Mouse (Mus musculus) intestine, embryonic 15.5 days (tissue): ENCODE measurements at regions not wholly inside any gene's neighbourhood (a gene's known extent, or its start where the extent isn't known, plus 50 kb on each side); places are given as distances from the start of the nearest gene placed in this dataset.
A peak's percentile ranks its signal among the peaks of the same experiment; 100 is the strongest.

ENCODE experiments used
- ATAC-seq: fragments of 200-750 bp; cut with Nextera tagmentation; 2 replicates; pipeline ENCODE4 v1.8.0; 2017; ENCODE audit warnings: moderate TSS enrichment, moderate library complexity
- H3K27ac ChIP-seq: fragments of 300-500 bp; sonication (generic); 2 replicates; pipeline ENCODE4 v1.5.1; 2015; ENCODE audit warnings: mild to moderate bottlenecking, inconsistent platforms
- H3K27me3 ChIP-seq: fragments of 300-500 bp; sonication (generic); replicated peaks from 2 replicates; pipeline ENCODE4 v1.6.1; 2015; ENCODE audit warnings: inconsistent platforms
- H3K36me3 ChIP-seq: fragments of 300-500 bp; sonication (generic); 2 replicates; pipeline ENCODE4 v1.6.1; 2015; ENCODE audit warnings: inconsistent platforms
- H3K4me1 ChIP-seq: fragments of 300-500 bp; sonication (generic); replicated peaks from 2 replicates; pipeline ENCODE4 v1.6.1; 2015; ENCODE audit warnings: inconsistent platforms
- H3K4me2 ChIP-seq: fragments of 300-500 bp; sonication (generic); replicated peaks from 2 replicates; pipeline ENCODE4 v1.6.1; 2015; ENCODE audit warnings: mild to moderate bottlenecking, inconsistent platforms
- H3K4me3 ChIP-seq: fragments of 300-500 bp; sonication (generic); replicated peaks from 2 replicates; pipeline ENCODE4 v1.5.1; 2015; ENCODE audit warnings: inconsistent platforms
- H3K9ac ChIP-seq: fragments of 300-500 bp; sonication (generic); 2 replicates; pipeline ENCODE4 v1.6.1; 2015; ENCODE audit warnings: inconsistent platforms
- H3K9me3 ChIP-seq: fragments of 300-500 bp; sonication (generic); 2 replicates; pipeline ENCODE4 v1.6.1; 2016; ENCODE audit warnings: inconsistent platforms
- WGBS: fragments of 180-500 bp; shearing (Covaris S2); methylation state at CpG from one replicate; pipeline ENCODE4 v1.1.7; 2015; 5-methylcytosine and 5-hydroxymethylcytosine counted together

GRCm38 (mm10) chr14:103938937-103939336 is 94.7 kb upstream of the Ednrb start:
- H3K4me2 ChIP-seq, result no peak overlapping the region
- 90% methylated on average over 5 of the region's 5 CpGs for WGBS
- no peak for ATAC-seq
- H3K27me3 ChIP-seq, result no peaks in the 10 kb centered on the region
- H3K4me1 ChIP-seq, result no peaks in the 10 kb centered on the region
- H3K27ac ChIP-seq, result no peak overlapping the region
- H3K9ac ChIP-seq, result no peak overlapping the region
- no peaks in the 10 kb centered on the region for H3K36me3 ChIP-seq
- no peaks in the 10 kb centered on the region for H3K9me3 ChIP-seq
- H3K4me3 ChIP-seq, result no peak overlapping the region

DNA sequence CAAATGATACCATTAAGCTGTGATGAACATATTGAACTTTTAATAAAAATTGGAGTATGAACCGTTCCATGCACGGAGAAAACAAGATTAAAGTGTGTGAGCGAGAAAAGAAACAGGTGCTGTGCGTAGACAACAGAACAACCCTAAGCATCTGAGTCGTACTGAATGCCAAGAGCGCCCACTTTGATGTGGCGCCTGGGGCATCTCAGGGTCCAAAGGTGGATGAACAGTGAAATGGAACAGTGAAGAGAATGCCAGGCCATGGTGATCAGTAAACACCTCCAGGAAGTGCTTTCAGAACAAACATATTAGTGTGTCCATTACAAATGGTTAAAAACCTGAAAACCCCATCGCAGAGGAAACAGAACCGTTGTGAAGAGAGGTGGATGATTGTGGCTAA is 94.0 kb upstream of the Ednrb start:
- 87% methylated on average over 9 of the region's 9 CpGs for WGBS
- H3K9me3 ChIP-seq, result no peaks in the 10 kb centered on the region
- no peak overlapping the region for H3K4me3 ChIP-seq
- no peaks in the 10 kb centered on the region for H3K4me1 ChIP-seq
- no peaks in the 10 kb centered on the region for H3K36me3 ChIP-seq
- H3K27me3 ChIP-seq, result no peaks in the 10 kb centered on the region
- H3K9ac ChIP-seq, result no peak overlapping the region
- H3K27ac ChIP-seq, result no peak overlapping the region
- ATAC-seq, result no peak
- H3K4me2 ChIP-seq, result no peak overlapping the region

DNA sequence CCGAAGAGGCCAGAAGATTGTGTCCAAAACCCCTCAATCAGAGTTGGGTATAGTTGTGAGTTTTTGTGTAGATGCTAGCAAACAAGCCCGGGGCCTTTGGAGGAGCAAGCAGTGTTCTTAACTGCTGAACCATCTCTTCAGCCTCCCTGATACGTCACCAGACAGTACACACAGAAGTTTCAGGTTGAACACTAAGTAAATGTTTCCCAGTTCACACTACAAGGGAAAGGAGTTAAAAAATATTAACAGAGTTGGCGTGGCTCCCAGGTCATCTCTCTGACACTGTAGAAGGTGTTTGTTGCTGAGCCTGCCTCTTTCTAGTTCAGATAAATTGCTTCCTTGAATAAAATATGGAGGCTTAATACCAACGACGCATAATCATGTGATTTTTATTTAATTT is 93.5 kb upstream of the Ednrb start:
- Histone ChIP-seq H3K4me3 (no peak overlapping the region), H3K9me3 (no peaks in the 10 kb centered on the region), H3K36me3 (no peaks in the 10 kb centered on the region), H3K27me3 (no peaks in the 10 kb centered on the region), H3K4me1 (no peaks in the 10 kb centered on the region), H3K27ac (no peak overlapping the region), H3K4me2 (no peak overlapping the region), H3K9ac (no peak overlapping the region)
- no peak for ATAC-seq
- WGBS, result 82% methylated on average over 6 of the region's 6 CpGs

DNA sequence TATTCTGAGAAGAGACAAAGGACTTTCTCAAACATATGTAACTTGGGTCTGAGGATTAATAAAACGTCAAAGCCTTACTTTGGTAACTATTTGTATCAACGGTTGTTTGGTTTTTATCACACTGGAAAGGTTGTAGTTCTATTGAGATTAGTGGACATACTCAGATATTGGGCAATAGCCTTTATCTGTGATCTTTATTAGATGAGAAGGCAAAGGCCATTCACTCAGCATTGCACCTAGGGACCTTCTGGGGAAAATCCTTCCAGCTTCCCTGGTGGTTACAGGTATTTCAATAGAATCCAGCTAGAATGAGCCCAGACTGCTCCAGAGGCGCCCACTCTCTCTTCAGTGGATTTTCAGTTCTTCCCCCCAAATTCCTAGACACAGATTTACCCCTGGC is 89.6 kb upstream of the Ednrb start:
- Histone ChIP-seq H3K4me1 (no peaks in the 10 kb centered on the region), H3K4me3 (no peak overlapping the region), H3K36me3 (no peaks in the 10 kb centered on the region), H3K27me3 (no peaks in the 10 kb centered on the region), H3K9me3 (no peaks in the 10 kb centered on the region), H3K27ac (no peak overlapping the region), H3K4me2 (no peak overlapping the region), H3K9ac (no peak overlapping the region)
- ATAC-seq, result peak; percentile 91
- WGBS, result 53% methylated on average over 3 of the region's 3 CpGs

- no peaks in the 10 kb centered on the region for H3K4me1 ChIP-seq
- no peak overlapping the region for H3K4me3 ChIP-seq
- H3K9ac ChIP-seq, result no peak overlapping the region
- no peak overlapping the region for H3K27ac ChIP-seq
- no peaks in the 10 kb centered on the region for H3K27me3 ChIP-seq
- 72% methylated on average over 7 of the region's 7 CpGs for WGBS
- H3K36me3 ChIP-seq, result no peaks in the 10 kb centered on the region
- no peaks in the 10 kb centered on the region for H3K9me3 ChIP-seq
- H3K4me2 ChIP-seq, result no peak overlapping the region
- ATAC-seq, result no peak
Measured at GRCm38 (mm10) chr14:103932170-103932569, 88.0 kb upstream of the Ednrb start.

GRCm38 (mm10) chr14:103929734-103930364 is 85.6 kb upstream of the Ednrb start:
- Histone ChIP-seq H3K27ac (no peak overlapping the region), H3K4me2 (no peak overlapping the region), H3K36me3 (no peaks in the 10 kb centered on the region), H3K9ac (no peak overlapping the region), H3K9me3 (no peaks in the 10 kb centered on the region), H3K27me3 (no peaks in the 10 kb centered on the region), H3K4me3 (no peak overlapping the region), H3K4me1 (no peaks in the 10 kb centered on the region)
- WGBS, result 90% methylated on average over 11 of the region's 11 CpGs
- ATAC-seq, result no peak

DNA sequence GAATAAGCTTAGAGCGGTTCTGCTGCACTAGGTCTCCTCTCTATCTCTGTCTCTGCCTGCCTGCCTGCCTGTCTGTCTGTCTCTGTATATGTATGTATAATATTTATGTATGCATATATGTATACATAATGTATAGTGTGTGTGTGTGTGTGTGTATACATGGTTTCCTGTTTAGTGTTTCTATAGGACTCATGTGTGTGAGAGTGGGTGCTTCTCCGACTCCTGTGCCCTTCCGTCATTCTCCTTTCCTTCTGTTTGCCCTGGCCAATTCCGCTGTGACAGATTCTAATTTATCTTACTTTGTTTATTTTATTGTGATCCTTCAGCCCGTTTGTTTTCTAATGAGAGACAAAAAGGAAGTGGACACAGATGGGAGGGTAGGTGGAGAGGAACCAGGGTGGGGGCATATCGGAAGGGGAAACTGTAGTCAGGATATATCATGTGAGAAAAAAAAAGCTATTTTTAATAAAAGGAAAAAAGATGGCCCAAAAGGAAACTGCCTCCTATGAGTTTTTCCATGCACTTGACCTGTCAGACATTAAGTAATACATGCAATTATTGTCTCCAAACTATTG is 85.0 kb upstream of the Ednrb start:
- Histone ChIP-seq H3K4me3 (no peak overlapping the region), H3K9ac (no peak overlapping the region), H3K4me2 (no peak overlapping the region), H3K27me3 (no peaks in the 10 kb centered on the region), H3K36me3 (no peaks in the 10 kb centered on the region), H3K27ac (no peak overlapping the region; the same call in 1 of the 2 replicates), H3K9me3 (no peaks in the 10 kb centered on the region), H3K4me1 (no peaks in the 10 kb centered on the region)
- 46% methylated on average over 6 of the region's 6 CpGs for WGBS
- ATAC-seq, result no peak

DNA sequence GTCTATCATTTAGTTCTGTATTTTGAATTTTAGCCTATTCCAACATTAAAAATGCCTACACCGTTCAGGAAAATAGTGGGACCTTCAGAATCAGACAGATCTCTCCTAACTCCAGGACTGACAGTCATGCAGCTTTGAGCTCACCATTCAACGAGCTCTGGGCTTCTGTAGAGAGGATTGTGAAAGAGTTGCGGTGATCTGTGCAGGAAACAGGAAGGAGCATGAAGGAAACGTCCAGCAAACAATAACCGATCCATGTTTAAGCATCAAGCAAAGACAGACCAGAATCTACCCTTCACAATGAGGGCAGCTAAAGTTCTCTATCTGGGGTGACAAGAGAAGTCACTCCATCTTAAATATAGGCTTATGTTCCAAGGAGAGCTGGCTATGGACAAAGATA is 76.0 kb upstream of the Ednrb start:
- Histone ChIP-seq H3K27ac (no peak overlapping the region), H3K4me3 (no peak overlapping the region), H3K36me3 (no peaks in the 10 kb centered on the region), H3K27me3 (no peaks in the 10 kb centered on the region), H3K4me2 (no peak overlapping the region), H3K9me3 (no peaks in the 10 kb centered on the region), H3K4me1 (no peaks in the 10 kb centered on the region), H3K9ac (no peak overlapping the region)
- WGBS, result 57% methylated on average over 5 of the region's 5 CpGs
- ATAC-seq, result no peak

DNA sequence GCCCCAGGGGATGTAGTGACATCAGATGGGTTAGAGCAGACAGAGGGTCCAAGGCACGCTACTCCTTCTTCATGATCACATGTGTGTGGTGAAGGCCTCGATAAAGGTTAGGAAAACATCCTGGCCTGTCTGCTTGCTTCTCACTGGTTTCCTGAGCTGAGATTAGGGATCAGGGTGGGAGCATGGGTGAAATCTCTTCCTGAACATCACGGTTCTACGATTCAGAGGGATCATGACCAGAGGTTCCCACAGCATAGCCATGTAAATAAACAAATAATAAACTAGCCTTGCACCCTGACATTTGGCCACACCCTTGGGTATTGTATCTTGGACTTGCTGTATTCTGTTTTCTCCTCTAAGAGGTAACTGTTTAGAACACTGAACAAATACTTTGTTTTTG is 75.2 kb upstream of the Ednrb start:
- no peak for ATAC-seq
- Histone ChIP-seq H3K27me3 (no peaks in the 10 kb centered on the region), H3K9ac (no peak overlapping the region), H3K4me2 (no peak overlapping the region), H3K9me3 (no peaks in the 10 kb centered on the region), H3K4me3 (no peak overlapping the region), H3K36me3 (no peaks in the 10 kb centered on the region), H3K4me1 (no peaks in the 10 kb centered on the region), H3K27ac (no peak overlapping the region)
- WGBS, result 61% methylated on average over 4 of the region's 4 CpGs

- Histone ChIP-seq H3K4me2 (no peak overlapping the region), H3K4me3 (no peak overlapping the region), H3K9me3 (no peaks in the 10 kb centered on the region), H3K27me3 (no peaks in the 10 kb centered on the region), H3K4me1 (no peaks in the 10 kb centered on the region), H3K36me3 (no peaks in the 10 kb centered on the region), H3K27ac (no peak overlapping the region), H3K9ac (no peak overlapping the region)
- no peak for ATAC-seq
- WGBS, result 94% methylated on average over 4 of the region's 4 CpGs
Measured at GRCm38 (mm10) chr14:103913453-103913852, 69.3 kb upstream of the Ednrb start.

DNA sequence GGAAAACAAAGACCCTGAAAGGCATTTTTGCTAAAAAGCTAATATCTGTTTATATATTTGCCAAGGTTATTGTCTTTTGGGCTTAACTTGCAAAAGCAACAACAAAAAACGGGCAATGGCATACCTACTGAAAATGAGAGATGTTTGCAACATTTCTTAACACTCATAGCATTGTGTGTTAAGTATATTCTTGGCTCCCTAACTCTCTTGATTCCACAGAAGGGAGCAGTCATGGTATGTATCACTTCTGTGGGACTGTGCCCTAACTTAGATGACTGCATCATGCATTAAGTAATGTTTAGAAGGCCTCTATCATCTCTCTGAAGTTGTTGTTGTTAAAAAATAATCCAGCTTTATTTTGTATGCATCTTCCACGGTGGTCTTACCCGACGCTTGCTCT is 67.5 kb upstream of the Ednrb start:
- H3K4me3 ChIP-seq, result no peak overlapping the region
- H3K27ac ChIP-seq, result no peak overlapping the region
- H3K9me3 ChIP-seq, result no peaks in the 10 kb centered on the region
- no peak overlapping the region for H3K4me2 ChIP-seq
- 79% methylated on average over 4 of the region's 4 CpGs for WGBS
- ATAC-seq, result no peak
- H3K27me3 ChIP-seq, result no peaks in the 10 kb centered on the region
- H3K9ac ChIP-seq, result no peak overlapping the region
- H3K4me1 ChIP-seq, result no peaks in the 10 kb centered on the region
- no peaks in the 10 kb centered on the region for H3K36me3 ChIP-seq

DNA sequence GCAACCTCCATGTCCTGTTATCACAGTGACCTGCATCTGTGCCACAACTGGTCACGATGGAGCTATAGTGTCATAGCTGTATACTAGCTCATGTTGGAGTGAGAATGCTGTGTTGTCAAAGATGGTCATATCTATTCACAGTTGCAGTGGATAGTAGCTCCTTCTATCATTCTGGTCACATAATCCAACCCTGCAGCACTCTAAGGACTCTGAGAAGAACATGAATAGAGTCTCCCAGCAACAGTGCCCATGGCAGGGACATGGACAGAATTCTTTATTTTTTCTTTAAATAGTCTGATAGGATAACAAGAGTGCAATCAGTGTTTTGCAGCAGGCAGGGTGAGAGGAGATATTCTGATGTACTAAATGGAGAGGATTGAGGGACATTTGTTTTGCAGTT is 67.1 kb upstream of the Ednrb start:
- Histone ChIP-seq H3K9me3 (no peaks in the 10 kb centered on the region), H3K36me3 (no peaks in the 10 kb centered on the region), H3K27me3 (no peaks in the 10 kb centered on the region), H3K27ac (no peak overlapping the region), H3K9ac (no peak overlapping the region), H3K4me2 (no peak overlapping the region), H3K4me3 (no peak overlapping the region), H3K4me1 (no peaks in the 10 kb centered on the region)
- ATAC-seq, result no peak
- WGBS, result 100% methylated on average over 1 of the region's 1 CpGs

DNA sequence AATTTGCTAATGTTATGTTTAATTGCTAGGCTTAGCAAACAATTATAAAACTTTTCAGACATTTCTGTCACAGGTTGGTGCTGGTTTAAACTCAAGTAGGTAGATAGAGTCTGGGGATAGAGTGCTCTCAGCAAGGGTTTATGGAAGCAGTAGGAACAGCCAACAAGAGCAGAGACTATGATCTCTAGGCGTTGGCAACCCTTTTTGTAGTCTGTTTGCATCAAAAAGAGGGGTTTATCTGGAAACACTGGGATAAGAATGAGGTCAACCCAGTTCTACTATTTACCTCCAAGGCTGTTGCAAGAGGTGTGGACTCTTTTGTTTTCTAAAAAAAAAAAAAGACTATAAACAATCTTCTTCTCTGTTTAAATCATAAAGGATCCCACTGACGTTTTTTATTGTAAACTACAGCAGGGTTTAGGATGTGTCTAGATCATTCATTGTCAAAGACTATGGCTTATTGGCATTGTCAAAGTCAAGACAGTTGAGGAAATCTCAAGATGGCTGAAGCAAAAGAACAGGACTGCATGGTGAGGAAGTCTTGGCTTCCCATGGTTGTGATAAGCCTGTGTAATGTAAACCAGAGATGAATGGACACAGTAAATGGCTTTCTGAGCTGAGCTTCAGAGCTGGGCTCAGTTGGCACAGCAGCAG is 62.3 kb upstream of the Ednrb start:
- Histone ChIP-seq H3K36me3 (no peaks in the 10 kb centered on the region), H3K27ac (no peak overlapping the region), H3K4me2 (no peak overlapping the region), H3K4me3 (no peak overlapping the region), H3K4me1 (no peaks in the 10 kb centered on the region), H3K9me3 (no peaks in the 10 kb centered on the region), H3K9ac (no peak overlapping the region), H3K27me3 (no peaks in the 10 kb centered on the region)
- ATAC-seq, result peak; percentile 65
- 40% methylated on average over 2 of the region's 2 CpGs for WGBS
